Mouse (Mus musculus) heart, postnatal 36 days (tissue): ENCODE data around the gene Ipo4. TPM values are rescaled to one million over a fixed set of nuclear protein-coding genes. Genes with fewer than 3 reads are reported as not detected.
A peak's percentile ranks its signal among the peaks of the same experiment; 100 is the strongest.

Source experiments
- DNase-seq, 2 experiments: peaks; one replicate each; pipeline ENCODE4 v3.0.0; 2021 to 2022
- intact Hi-C: fragments of 180-260 bp; cut with DNase I; formaldehyde crosslinking; loops from one replicate; pipeline ENCODE4 v1.15.1; 2025
- total RNA-seq, 2 experiments: library from RNA; stranded (reverse); gene quantifications; 2 replicates each; pipeline ENCODE4 v1.2.3; 2021

Ipo4 gene
- total RNA-seq, 2 experiments from 2014 or later = 54.1 to 62.7 TPM

GRCm38 (mm10) chr14:55592226-55592625 is 43.5 kb downstream of the Ipo4 start:
- intact Hi-C loops = loop anchor here (2.0 kb wide), 1 partner anchor 15 kb away; no protein-coding TSS in a partner anchor
- DNase-seq = no peak

- DNase-seq = peak; percentile 91
- intact Hi-C loops = no loop called here
These were observed 44.3 kb downstream of the Ipo4 start, which contains the start of gene Rnf31 for GRCm38 (mm10) chr14:55591331-55591891. Gene Rnf31, plus strand, starts transcription at chr14:55591708.

- intact Hi-C loops = no loop called here
These were observed 44.9 kb downstream of the Ipo4 start, which contains the start of gene Psme2 for GRCm38 (mm10) chr14:55590748-55591330. Gene Psme2, minus strand, starts transcription at chr14:55591113.

GRCm38 (mm10) chr14:55589771-55590448 is 45.8 kb downstream of the Ipo4 start:
- intact Hi-C loops = no loop called here
- DNase-seq = no peak

More at GRCm38 (mm10) chr14:55590748-55591330, 44.9 kb downstream of the Ipo4 start, which contains the start of gene Psme2:
- DNase-seq = peak in 1 of 2 experiments; percentile 90

- intact Hi-C loops = no loop called here
These were observed 46.5 kb downstream of the Ipo4 start for GRCm38 (mm10) chr14:55589271-55589670.

GRCm38 (mm10) chr14:55586149-55586548 is 49.6 kb downstream of the Ipo4 start:
- no peak for DNase-seq
- intact Hi-C loops = no loop called here

More at GRCm38 (mm10) chr14:55589271-55589670, 46.5 kb downstream of the Ipo4 start:
- no peak for DNase-seq

GRCm38 (mm10) chr14:55585566-55585960 is 50.2 kb downstream of the Ipo4 start:
- DNase-seq = no peak
- intact Hi-C loops = no loop called here

GRCm38 (mm10) chr14:55584702-55585565 is 50.8 kb downstream of the Ipo4 start, which contains the start of gene Emc9:
Gene Emc9, minus strand, starts transcription at chr14:55585302.
- DNase-seq = peak; percentile 77 to 81
- intact Hi-C loops = no loop called here

- intact Hi-C loops = no loop called here
- no peak for DNase-seq
These were observed 51.5 kb downstream of the Ipo4 start for GRCm38 (mm10) chr14:55584303-55584701.

- intact Hi-C loops = no loop called here
These were observed 53.6 kb downstream of the Ipo4 start for GRCm38 (mm10) chr14:55581981-55582681.

GRCm38 (mm10) chr14:55580731-55581130 is 55.0 kb downstream of the Ipo4 start:
- intact Hi-C loops = no loop called here
- DNase-seq = no peak

More at GRCm38 (mm10) chr14:55581981-55582681, 53.6 kb downstream of the Ipo4 start:
- DNase-seq = no peak

GRCm38 (mm10) chr14:55579511-55580496 is 56.0 kb downstream of the Ipo4 start:
- no peak for DNase-seq
- intact Hi-C loops = no loop called here

- peak in 1 of 2 experiments; percentile 66 for DNase-seq
- intact Hi-C loops = no loop called here
These were observed 57.0 kb downstream of the Ipo4 start for GRCm38 (mm10) chr14:55578668-55579269.

GRCm38 (mm10) chr14:55577871-55578667 is 57.7 kb downstream of the Ipo4 start, which contains the start of gene Psme1:
Gene Psme1, plus strand, starts transcription at chr14:55578123.
- intact Hi-C loops = no loop called here
- DNase-seq = peak; percentile 77 to 82

GRCm38 (mm10) chr14:55576376-55576775 is 59.4 kb downstream of the Ipo4 start:
- intact Hi-C loops = no loop called here
- peak in 1 of 2 experiments; percentile 31 for DNase-seq

GRCm38 (mm10) chr14:55575711-55576110 is 60.0 kb downstream of the Ipo4 start:
- peak in 1 of 2 experiments; percentile 45 for DNase-seq

More at GRCm38 (mm10) chr14:55575711-55576110, 60.0 kb downstream of the Ipo4 start:
- intact Hi-C loops = no loop called here
